Mouse (Mus musculus) pancreas, adult 10 weeks (tissue): Measurements from ENCODE around the gene Gpatch2. TPM values are rescaled to one million over a fixed set of nuclear protein-coding genes. Genes with fewer than 3 reads are reported as not detected.

Source experiments
- polyA plus RNA-seq: library from polyadenylated mRNA; stranded (reverse); fragments of 350-450 nt; fragmentation: Illumina TruSeq; extraction: RNeasy Lipid Tissue Mini Kit (QIAGEN cat#74804); gene quantifications from one replicate; pipeline ENCODE4 v1.2.3, GENCODE M21; 2015; ENCODE audit warnings: low read depth, low replicate concordance; ENCODE audit not compliant: insufficient read depth

The Gpatch2 gene
- 3.0 TPM for polyA plus RNA-seq

DNA sequence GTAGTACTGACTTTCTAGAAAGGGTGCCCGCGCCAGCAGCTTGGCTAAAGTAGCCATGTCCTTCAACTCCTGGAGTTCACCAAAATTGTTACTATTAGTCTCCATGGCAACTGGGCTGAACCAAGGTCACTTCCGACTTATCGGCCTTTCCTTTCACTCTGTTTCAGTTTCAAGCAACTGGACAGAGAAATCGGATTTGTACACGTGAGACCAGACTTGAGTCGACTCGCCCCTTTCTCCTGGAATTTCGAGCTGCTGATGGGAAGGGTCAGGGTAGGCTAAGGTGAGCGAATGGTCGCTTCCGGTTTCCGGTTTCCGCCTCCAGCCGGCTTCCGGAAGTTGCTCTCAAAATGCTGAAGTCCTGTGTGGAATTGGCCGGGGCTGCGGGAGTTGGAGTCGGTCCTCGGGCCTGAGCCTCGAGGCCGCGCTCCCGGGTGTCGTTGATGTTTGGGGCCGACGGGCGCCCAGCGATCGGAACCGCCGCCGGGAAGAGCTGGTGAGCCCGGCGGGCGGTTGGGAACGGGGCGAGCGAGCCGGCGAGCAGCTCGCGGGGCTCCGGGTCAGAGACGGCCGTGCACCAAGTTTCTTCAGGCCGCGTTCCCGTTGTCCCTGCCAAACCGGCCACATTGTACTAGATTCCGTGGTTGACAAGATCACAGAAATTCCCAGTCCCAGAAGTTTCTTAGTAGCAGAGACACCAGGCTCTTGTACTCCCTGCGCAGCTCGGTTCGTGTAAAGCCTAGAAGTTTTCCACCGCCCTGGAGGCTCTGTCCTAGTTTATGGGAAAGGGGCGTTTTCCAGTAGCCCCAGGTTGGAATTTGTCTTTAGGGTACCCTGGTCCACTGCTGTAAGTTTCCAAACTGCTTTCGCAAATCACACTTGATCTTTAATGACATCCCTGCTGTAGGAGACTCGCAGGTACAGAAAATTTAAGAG is at the start of gene Gpatch2, which contains the start of gene Spata17:
Gpatch2 (plus strand) TSS at position 328 of the 936 bp plus-strand sequence.
Spata17 (minus strand) TSS at position 285 of the 936 bp plus-strand sequence.

Other genes starting within 250 kb of the Gpatch2 start
- gene D1Pas1, start 248.1 kb upstream of the Gpatch2 start, polyA plus RNA-seq, result not detected
- gene Spata17, start within 50 bp of the Gpatch2 start, polyA plus RNA-seq, result not detected